Mouse (Mus musculus) heart, adult 2 months (tissue): ENCODE measurements around the gene Gm5148. TPM values are rescaled to one million over a fixed set of nuclear protein-coding genes. Genes with fewer than 3 reads are reported as not detected.

ENCODE experiments used
- DNase-seq, 2 experiments: peaks; one replicate each; pipeline ENCODE4 v3.0.0; 2021
- H3K27ac ChIP-seq: fragments of 200-600 bp; 2 replicates; pipeline ENCODE4 v1.8.1; 2022
- H3K27me3 ChIP-seq: fragments of 200-500 bp; 2 replicates; pipeline ENCODE4 v1.6.1; 2012; ENCODE audit warnings: mild to moderate bottlenecking, low read length, inconsistent platforms, mixed read lengths; ENCODE audit not compliant: control insufficient read depth, insufficient read depth
- H3K36me3 ChIP-seq: fragments of 200-500 bp; 2 replicates; pipeline ENCODE4 v1.6.1; 2012; ENCODE audit warnings: low read length, inconsistent platforms; ENCODE audit not compliant: control insufficient read depth, insufficient read depth
- H3K4me1 ChIP-seq: fragments of 200-500 bp; 2 replicates; pipeline ENCODE4 v1.6.1; 2011; ENCODE audit warnings: low read length; ENCODE audit not compliant: control insufficient read depth, insufficient read depth
- H3K4me3 ChIP-seq: fragments of 200-600 bp; 2 replicates; pipeline ENCODE4 v1.8.1; 2022
- H3K79me2 ChIP-seq: fragments of 200-500 bp; replicated peaks from 2 replicates; pipeline ENCODE4 v1.6.1; 2012; ENCODE audit warnings: mild to moderate bottlenecking, inconsistent platforms, low read length, moderate library complexity, mixed read lengths; ENCODE audit not compliant: control insufficient read depth, insufficient read depth
- H3K9ac ChIP-seq: fragments of 200-500 bp; 2 replicates; pipeline ENCODE4 v1.6.1; 2012; ENCODE audit warnings: low read depth, mild to moderate bottlenecking, control low read depth, inconsistent platforms, low read length, mixed read lengths
- CTCF ChIP-seq: fragments of 200-600 bp; IDR thresholded peaks from 2 replicates; pipeline ENCODE4 v1.8.1; 2022; ENCODE audit warnings: antibody characterized with exemption, mild to moderate bottlenecking, moderate library complexity
- EP300 ChIP-seq: fragments of 200-500 bp; IDR thresholded peaks from 2 replicates; pipeline ENCODE4 v1.6.1; 2011; ENCODE audit warnings: low read depth, low read length, control low read depth; ENCODE audit not compliant: insufficient read depth
- POLR2A ChIP-seq: fragments of 200-500 bp; IDR thresholded peaks from 2 replicates; pipeline ENCODE4 v1.6.1; 2011; ENCODE audit warnings: mild to moderate bottlenecking, low read depth, low read length, control low read depth; ENCODE audit not compliant: insufficient read depth
- WGBS: fragments of 180-500 bp; shearing (Covaris S2); methylation state at CpG from one replicate; pipeline ENCODE4 v1.1.7; 2018; 5-methylcytosine and 5-hydroxymethylcytosine counted together
- intact Hi-C: fragments of 180-260 bp; cut with DNase I; formaldehyde crosslinking; loops from one replicate; pipeline ENCODE4 v1.15.1; 2025
- polyA plus RNA-seq: library from polyadenylated mRNA; depleted of rRNA; stranded (reverse); fragments of >200 nt; gene quantifications from 2 replicates; pipeline ENCODE4 v1.2.3, GENCODE M21; 2012
- total RNA-seq, 2 experiments: library from RNA; stranded (reverse); gene quantifications; 2 replicates each; pipeline ENCODE4 v1.2.3; 2021

The Gm5148 gene
- total and polyA plus RNA-seq, 3 experiments = 0.25 to 0.57 TPM; not detected in 1

- Histone ChIP-seq H3K4me1 (no peaks in the 10 kb centered on the region), H3K79me2 (no peaks in the 10 kb centered on the region), H3K27me3 (no peaks in the 10 kb centered on the region), H3K9ac (no peak overlapping the region), H3K27ac (no peak overlapping the region), H3K36me3 (no peaks in the 10 kb centered on the region), H3K4me3 (no peak overlapping the region)
- no peak for DNase-seq
- WGBS = 49% methylated on average over 8 of the region's 8 CpGs
- TF ChIP-seq CTCF = no peak
- TF ChIP-seq EP300 = no peak
- TF ChIP-seq POLR2A = no peak
- intact Hi-C loops = no loop called here
These were observed 30.7 kb downstream of the Gm5148 start for GRCm38 (mm10) chr3:37693552-37693951.

GRCm38 (mm10) chr3:37692945-37693344 is 31.3 kb downstream of the Gm5148 start:
- Histone ChIP-seq H3K36me3 (no peaks in the 10 kb centered on the region), H3K4me3 (no peak overlapping the region), H3K27me3 (no peaks in the 10 kb centered on the region), H3K9ac (no peak overlapping the region), H3K4me1 (no peaks in the 10 kb centered on the region), H3K79me2 (no peaks in the 10 kb centered on the region), H3K27ac (no peak overlapping the region)
- DNase-seq = no peak
- TF ChIP-seq EP300 (no peak), POLR2A (no peak), CTCF (no peak)
- 86% methylated on average over 4 of the region's 4 CpGs for WGBS
- intact Hi-C loops = no loop called here

- 23% methylated on average over 28 of the region's 28 CpGs for WGBS
- H3K27ac ChIP-seq = peak overlapping the region; percentile 57
- peak; percentile 73 to 78 for DNase-seq
- no peaks in the 10 kb centered on the region for H3K27me3 ChIP-seq
- H3K36me3 ChIP-seq = no peaks in the 10 kb centered on the region
- no peaks in the 10 kb centered on the region for H3K79me2 ChIP-seq
- H3K4me1 ChIP-seq = peaks cover 5% of the 10 kb centered on the region
- TF ChIP-seq CTCF (no peak), POLR2A (0 out of 2 replicates have a peak, but pooled peaks have one; percentile 29), EP300 (peak; percentile 61)
- intact Hi-C loops = no loop called here
- H3K4me3 ChIP-seq = peak overlapping the region; percentile 40
- peak overlapping the region; percentile 58 for H3K9ac ChIP-seq
These were observed 36.9 kb downstream of the Gm5148 start for GRCm38 (mm10) chr3:37687158-37687980.

GRCm38 (mm10) chr3:37686751-37687150 is 37.5 kb downstream of the Gm5148 start:
- no peak for DNase-seq
- Histone ChIP-seq H3K4me1 (peaks cover 5% of the 10 kb centered on the region), H3K36me3 (no peaks in the 10 kb centered on the region), H3K79me2 (no peaks in the 10 kb centered on the region), H3K4me3 (peak overlapping the region; percentile 40), H3K27ac (peak overlapping the region; percentile 57), H3K27me3 (no peaks in the 10 kb centered on the region), H3K9ac (peak overlapping the region; percentile 58)
- WGBS = 26% methylated on average over 6 of the region's 6 CpGs
- TF ChIP-seq CTCF (no peak), POLR2A (no peak), EP300 (no peak)
- intact Hi-C loops = no loop called here

GRCm38 (mm10) chr3:37686219-37686618 is 38.1 kb downstream of the Gm5148 start:
- H3K36me3 ChIP-seq = no peaks in the 10 kb centered on the region
- no peaks in the 10 kb centered on the region for H3K27me3 ChIP-seq
- H3K27ac ChIP-seq = no peak overlapping the region
- TF ChIP-seq POLR2A = no peak
- 69% methylated on average over 7 of the region's 7 CpGs for WGBS
- intact Hi-C loops = no loop called here
- no peaks in the 10 kb centered on the region for H3K79me2 ChIP-seq
- H3K9ac ChIP-seq = no peak overlapping the region
- peaks cover 5% of the 10 kb centered on the region for H3K4me1 ChIP-seq
- DNase-seq = no peak
- no peak overlapping the region for H3K4me3 ChIP-seq

GRCm38 (mm10) chr3:37676291-37676690 is 48.0 kb downstream of the Gm5148 start:
- intact Hi-C loops = no loop called here
- H3K4me3 ChIP-seq = no peak overlapping the region
- peaks cover 3% of the 10 kb centered on the region for H3K4me1 ChIP-seq
- 64% methylated on average over 8 of the region's 8 CpGs for WGBS
- no peak for DNase-seq
- H3K9ac ChIP-seq = no peak overlapping the region
- H3K79me2 ChIP-seq = no peaks in the 10 kb centered on the region
- no peaks in the 10 kb centered on the region for H3K27me3 ChIP-seq
- TF ChIP-seq POLR2A (no peak), CTCF (no peak), EP300 (no peak)
- no peaks in the 10 kb centered on the region for H3K36me3 ChIP-seq
- no peak overlapping the region for H3K27ac ChIP-seq
